Mouse (Mus musculus) erythroblast, embryonic 14.5 days (primary cell): ENCODE data around the gene Catip. TPM values are rescaled to one million over a fixed set of nuclear protein-coding genes. Genes with fewer than 3 reads are reported as not detected.
"Not testable (repeated sequence)": the region's sequence is repeated elsewhere in the genome, so short reads cannot be mapped to it uniquely, and the experiment has no call there.

Source experiments
- H3K27me3 ChIP-seq: 2 replicates; pipeline ENCODE4 v1.6.1; 2012; ENCODE audit warnings: inconsistent platforms; ENCODE audit not compliant: control insufficient read depth
- H3K36me3 ChIP-seq: 2 replicates; pipeline ENCODE4 v1.6.1; 2012; ENCODE audit warnings: mild to moderate bottlenecking, inconsistent platforms; ENCODE audit not compliant: control insufficient read depth
- H3K4me1 ChIP-seq: 2 replicates; pipeline ENCODE4 v1.6.1; 2012; ENCODE audit warnings: inconsistent platforms; ENCODE audit not compliant: control insufficient read depth
- H3K4me3 ChIP-seq: replicated peaks from 2 replicates; pipeline ENCODE3; 2012; ENCODE audit warnings: moderate library complexity, mild to moderate bottlenecking, inconsistent platforms
- H3K9me3 ChIP-seq: 2 replicates; pipeline ENCODE4 v1.6.1; 2012; ENCODE audit warnings: low read length, inconsistent platforms, mixed read lengths; ENCODE audit not compliant: control insufficient read depth
- GATA1 ChIP-seq: IDR thresholded peaks from 2 replicates; pipeline ENCODE4 v1.6.1; 2012; ENCODE audit warnings: low read length, inconsistent platforms, mixed read lengths
- TAL1 ChIP-seq: IDR thresholded peaks from 3 replicates; pipeline ENCODE4 v1.6.1; 2012; ENCODE audit warnings: low read length, inconsistent platforms, mixed read lengths
- polyA plus RNA-seq: library from polyadenylated mRNA; stranded (reverse); fragments of >175 nt; gene quantifications from 2 replicates; pipeline ENCODE4 v1.2.3, GENCODE M21; 2012

Catip gene
- not detected in 2 replicates for polyA plus RNA-seq

DNA sequence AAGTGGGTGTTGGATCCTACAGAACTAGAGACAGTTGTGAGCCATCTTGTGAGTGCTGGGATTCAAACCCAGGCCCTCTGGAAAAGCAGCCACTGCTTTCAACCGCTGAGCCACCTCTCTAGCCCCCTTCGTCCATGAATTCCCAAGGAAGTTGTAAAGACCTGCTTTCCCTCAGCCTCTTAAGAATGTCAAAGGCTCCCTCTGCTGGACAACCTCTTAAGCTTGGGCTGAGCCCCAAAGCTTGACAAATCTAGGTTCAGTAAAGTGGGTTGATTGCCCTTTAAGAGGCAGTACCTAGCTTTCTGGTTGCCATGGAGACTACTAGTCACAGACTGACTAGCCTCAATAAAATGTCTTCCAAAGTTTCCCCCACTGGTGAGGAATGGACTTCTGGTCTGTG is at the start of gene Catip:
TSS of gene Catip (plus strand) at position 297 of the 400 bp plus-strand sequence.
- Histone ChIP-seq H3K27me3 (no peaks in the 10 kb centered on the region; the same call in 1 of the 2 replicates), H3K36me3 (no peaks in the 10 kb centered on the region), H3K9me3 (no peaks in the 10 kb centered on the region), H3K4me3 (no peak within 1 kb of the TSS), H3K4me1 (no peaks in the 10 kb centered on the region; the same call in none of the 2 replicates)
- no peak for TF ChIP-seq GATA1
- TF ChIP-seq TAL1 = no peak

DNA sequence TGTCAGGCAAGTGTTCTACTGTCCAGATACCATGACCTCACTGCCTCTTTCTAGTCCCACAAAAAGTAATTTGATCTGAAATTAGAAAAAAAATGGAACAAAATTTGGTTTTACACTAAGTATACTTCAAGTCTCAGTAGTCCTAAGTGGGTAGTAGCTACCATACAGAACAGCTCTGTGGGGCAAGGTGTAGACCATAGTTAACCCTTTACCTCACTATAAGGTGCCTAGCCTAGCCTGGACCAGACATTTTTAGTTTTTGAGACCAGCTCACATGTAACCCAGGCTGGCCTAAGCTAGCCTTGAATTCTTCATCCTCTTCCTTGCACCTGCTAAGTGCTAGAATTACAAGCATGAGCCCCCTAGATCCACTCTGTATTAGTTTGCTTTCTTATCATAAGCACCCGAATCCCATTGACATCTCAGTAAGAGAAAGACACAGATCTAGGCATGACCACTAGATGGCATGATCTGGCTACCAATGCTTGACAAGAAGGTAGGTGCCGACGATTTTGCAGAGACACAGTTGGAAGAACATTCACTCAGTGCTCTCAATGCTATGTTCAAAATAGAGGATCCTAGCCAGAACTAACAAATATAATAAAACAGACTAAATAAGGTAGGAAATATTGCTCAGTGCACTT is 48.7 kb upstream of the Catip start:
- no peak overlapping the region for H3K4me3 ChIP-seq
- H3K4me1 ChIP-seq = no peaks in the 10 kb centered on the region; the same call in 1 of the 2 replicates
- TF ChIP-seq GATA1 = no peak
- no peak for TF ChIP-seq TAL1
- H3K36me3 ChIP-seq = no peaks in the 10 kb centered on the region
- H3K9me3 ChIP-seq = no peaks in the 10 kb centered on the region
- H3K27me3 ChIP-seq = no peaks in the 10 kb centered on the region

- TF ChIP-seq GATA1 (no peak), TAL1 (no peak)
- no peaks in the 10 kb centered on the region for H3K9me3 ChIP-seq
These were observed 47.1 kb upstream of the Catip start for GRCm38 (mm10) chr1:74314796-74315195.

GRCm38 (mm10) chr1:74316114-74316827 is 45.6 kb upstream of the Catip start:
- Histone ChIP-seq H3K9me3 (no peaks in the 10 kb centered on the region), H3K4me3 (no peak overlapping the region), H3K36me3 (no peaks in the 10 kb centered on the region), H3K4me1 (no peaks in the 10 kb centered on the region), H3K27me3 (no peaks in the 10 kb centered on the region)
- no peak for TF ChIP-seq TAL1
- TF ChIP-seq GATA1 = no peak

More at GRCm38 (mm10) chr1:74314796-74315195, 47.1 kb upstream of the Catip start:
- Histone ChIP-seq H3K4me3 (no peak overlapping the region), H3K36me3 (no peaks in the 10 kb centered on the region), H3K4me1 (no peaks in the 10 kb centered on the region), H3K27me3 (no peaks in the 10 kb centered on the region)

DNA sequence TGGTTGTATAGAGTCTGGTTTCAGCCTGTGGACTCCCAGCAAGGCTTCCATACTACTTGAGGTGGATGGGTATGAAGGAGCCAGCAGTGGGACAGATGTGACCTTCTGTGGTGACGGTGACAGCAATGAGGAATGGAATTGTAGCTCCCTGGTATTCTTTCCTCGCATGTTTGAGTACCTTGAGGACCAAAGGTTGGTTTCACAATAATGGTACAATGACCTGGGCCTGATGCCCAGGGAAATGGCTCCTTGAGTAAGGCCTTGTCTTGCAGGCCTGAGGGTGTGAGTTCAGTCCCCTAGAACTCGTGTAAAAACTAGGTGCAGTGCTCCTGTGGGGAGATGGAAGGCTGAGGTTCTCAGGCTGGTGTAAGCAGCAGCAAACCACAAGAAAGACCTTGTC is 43.2 kb upstream of the Catip start:
- Histone ChIP-seq H3K27me3 (peaks cover 3% of the 10 kb centered on the region), H3K9me3 (no peaks in the 10 kb centered on the region), H3K36me3 (no peaks in the 10 kb centered on the region), H3K4me1 (no peaks in the 10 kb centered on the region), H3K4me3 (no peak overlapping the region)
- TF ChIP-seq TAL1 = no peak
- no peak for TF ChIP-seq GATA1

DNA sequence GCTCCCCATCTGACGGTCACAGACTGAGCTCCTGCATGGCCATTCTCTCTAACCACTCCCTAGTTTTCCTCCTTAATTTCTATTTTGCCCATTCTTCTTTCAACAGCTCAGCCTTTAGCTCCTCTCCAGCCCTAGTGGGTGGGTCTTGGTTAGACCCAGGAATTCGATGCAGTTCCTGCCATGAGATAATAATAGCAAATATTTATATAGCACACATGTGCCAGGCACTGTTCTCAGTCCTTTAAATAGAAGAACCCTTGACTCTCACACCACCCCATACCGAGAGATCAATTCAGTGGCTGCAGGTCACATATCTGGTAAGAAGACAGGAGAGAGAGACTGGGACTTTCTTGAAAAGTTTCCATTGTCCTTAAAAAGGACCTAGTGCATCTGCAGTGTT is 40.5 kb upstream of the Catip start:
- peaks cover 3% of the 10 kb centered on the region for H3K27me3 ChIP-seq
- TF ChIP-seq GATA1 = no peak
- TF ChIP-seq TAL1 = no peak

GRCm38 (mm10) chr1:74326916-74327315 is 35.0 kb upstream of the Catip start:
- H3K36me3 ChIP-seq, H3K9me3 ChIP-seq, H3K4me3 ChIP-seq, H3K27me3 ChIP-seq: not testable (repeated sequence)
- H3K4me1 ChIP-seq = peaks cover 20% of the 10 kb centered on the region

More for the DNA sequence above, 40.5 kb upstream of the Catip start:
- no peaks in the 10 kb centered on the region for H3K4me1 ChIP-seq
- no peak overlapping the region for H3K4me3 ChIP-seq
- no peaks in the 10 kb centered on the region for H3K9me3 ChIP-seq
- no peaks in the 10 kb centered on the region for H3K36me3 ChIP-seq

DNA sequence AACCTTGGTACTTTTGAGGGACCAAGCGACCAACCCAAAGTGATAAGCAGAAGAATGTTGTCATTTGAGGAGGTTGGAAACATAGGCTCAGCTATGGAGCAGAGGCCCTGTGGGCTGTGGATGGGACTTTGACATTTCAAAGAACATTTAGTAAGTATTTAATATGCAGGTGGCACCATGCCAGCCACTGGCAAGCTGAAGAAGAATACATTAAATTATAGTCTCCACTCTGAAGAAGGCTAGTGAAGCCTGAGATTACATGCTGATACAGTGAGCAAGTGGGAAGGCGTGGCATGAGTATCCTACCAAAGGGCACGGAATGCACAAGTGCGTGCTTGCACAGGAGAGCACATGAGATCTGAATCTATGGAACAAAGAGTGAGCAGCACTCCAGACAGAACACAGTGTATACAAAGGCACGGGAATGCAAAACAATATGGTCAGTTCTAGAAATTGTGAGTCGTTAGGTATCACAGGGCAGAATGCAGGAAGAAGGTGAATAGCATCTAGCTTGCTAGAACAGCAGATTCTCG is 31.9 kb upstream of the Catip start:
- peaks cover 19% of the 10 kb centered on the region for H3K27me3 ChIP-seq
- H3K36me3 ChIP-seq = no peaks in the 10 kb centered on the region
- TF ChIP-seq GATA1 = no peak
- TF ChIP-seq TAL1 = no peak

GRCm38 (mm10) chr1:74331046-74331681 is 30.7 kb upstream of the Catip start:
- no peak overlapping the region for H3K4me3 ChIP-seq
- no peaks in the 10 kb centered on the region for H3K9me3 ChIP-seq
- no peaks in the 10 kb centered on the region for H3K36me3 ChIP-seq
- H3K27me3 ChIP-seq = peaks cover 24% of the 10 kb centered on the region
- no peak for TF ChIP-seq GATA1
- no peak for TF ChIP-seq TAL1
- H3K4me1 ChIP-seq = peaks cover 35% of the 10 kb centered on the region

More for the DNA sequence above, 31.9 kb upstream of the Catip start:
- H3K9me3 ChIP-seq = no peaks in the 10 kb centered on the region
- H3K4me1 ChIP-seq = peaks cover 35% of the 10 kb centered on the region
- no peak overlapping the region for H3K4me3 ChIP-seq
